Mouse (Mus musculus): Measurements from ENCODE around the gene Frrs1. TPM values are rescaled to one million over a fixed set of nuclear protein-coding genes. Genes with fewer than 3 reads are reported as not detected.

The Frrs1 gene
- 10 to 100 TPM; 36.7 to 40.9 TPM for total RNA-seq (2023)

DNA sequence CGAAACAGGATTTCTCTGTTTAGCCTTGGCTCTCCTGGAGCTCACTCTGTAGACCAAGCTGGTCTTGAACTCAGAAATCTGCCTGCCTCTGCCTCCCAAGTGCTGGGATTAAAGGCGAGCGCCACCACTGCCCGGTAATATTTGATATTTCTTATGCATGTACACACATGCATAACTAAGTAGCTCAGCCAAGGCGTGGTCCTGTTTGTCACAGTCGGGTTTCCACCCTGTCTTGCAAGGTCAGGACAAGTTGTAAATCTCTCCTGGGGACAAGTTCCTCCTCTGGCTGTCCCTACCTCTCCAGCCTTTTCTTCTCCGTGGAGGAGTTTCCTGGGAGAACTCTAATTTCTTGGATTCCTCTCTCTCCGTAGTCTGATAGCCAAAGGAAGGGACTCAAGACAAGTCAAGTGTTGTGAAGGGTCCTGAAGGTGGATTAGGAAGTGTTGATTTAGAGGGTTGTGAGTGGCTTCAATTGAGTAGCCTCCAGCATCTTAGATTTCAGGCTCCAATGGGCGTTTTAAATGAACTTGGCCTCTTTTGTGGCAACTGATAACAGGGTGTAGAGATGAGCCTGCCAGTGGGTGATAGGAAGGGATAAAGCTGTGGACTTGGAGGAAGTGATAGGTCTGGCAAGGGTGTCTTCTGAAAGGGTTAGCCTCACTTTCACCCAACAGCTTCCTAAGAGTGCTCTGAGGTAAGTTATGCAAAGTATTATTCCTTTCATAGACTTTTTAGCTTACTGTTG lies at the start of gene Frrs1:
Frrs1 (plus strand) TSS at position 524 of the 745 bp plus-strand sequence.

Other genes starting within 250 kb of the Frrs1 start
- gene Trmt13, start 244.9 kb upstream of the Frrs1 start, total RNA-seq (2023), result 10 to 100 TPM; 25.3 to 26.3 TPM
- gene Mfsd14a, start 196.8 kb upstream of the Frrs1 start, total RNA-seq (2023), result 10 to 100 TPM; 74.3 to 76.4 TPM
- under 1 TPM in 1 of 2 experiments, not detected in 1; 0.92 TPM for gene Gm43191, start 178.2 kb upstream of the Frrs1 start, total RNA-seq (2023)
- gene Slc35a3, start 146.6 kb upstream of the Frrs1 start, total RNA-seq (2023), result 10 to 100 TPM; 28.8 to 32.4 TPM
- gene Agl, start 51.3 kb upstream of the Frrs1 start, total RNA-seq (2023), result 10 to 100 TPM; 20.9 to 21.4 TPM
- not detected for gene 4930455H04Rik, start 108.8 kb downstream of the Frrs1 start, total RNA-seq (2023)
- gene Palmd, start 109.5 kb downstream of the Frrs1 start, total RNA-seq (2023), result under 1 TPM in 1 of 2 experiments, not detected in 1; 0.13 TPM